Mouse (Mus musculus) liver, embryonic 12.5 days (tissue): Measurements from ENCODE around the gene Ednrb. TPM values are rescaled to one million over a fixed set of nuclear protein-coding genes. Genes with fewer than 3 reads are reported as not detected.

ENCODE experiments used
- ATAC-seq: fragments of 200-750 bp; cut with Nextera tagmentation; 2 replicates; pipeline ENCODE4 v1.8.0; 2017; ENCODE audit warnings: moderate number of reproducible peaks, mild to moderate bottlenecking, moderate library complexity
- H3K27ac ChIP-seq: fragments of 300-500 bp; sonication (generic); 2 replicates; pipeline ENCODE4 v1.5.1; 2016; ENCODE audit warnings: mild to moderate bottlenecking
- H3K27me3 ChIP-seq: fragments of 300-500 bp; sonication (generic); replicated peaks from 2 replicates; pipeline ENCODE4 v1.6.1; 2016; ENCODE audit warnings: mild to moderate bottlenecking, moderate library complexity
- H3K36me3 ChIP-seq: fragments of 300-500 bp; sonication (generic); 2 replicates; pipeline ENCODE4 v1.6.1; 2016; ENCODE audit warnings: mild to moderate bottlenecking, moderate library complexity
- H3K4me1 ChIP-seq: fragments of 300-500 bp; sonication (generic); 2 replicates; pipeline ENCODE4 v1.6.1; 2016
- H3K4me2 ChIP-seq: fragments of 300-500 bp; sonication (generic); 2 replicates; pipeline ENCODE4 v1.6.1; 2016; ENCODE audit warnings: mild to moderate bottlenecking, moderate library complexity
- H3K4me3 ChIP-seq: fragments of 300-500 bp; sonication (generic); 2 replicates; pipeline ENCODE4 v1.5.1; 2016; ENCODE audit warnings: mild to moderate bottlenecking, moderate library complexity
- H3K9ac ChIP-seq: fragments of 300-500 bp; sonication (generic); 2 replicates; pipeline ENCODE4 v1.6.1; 2016; ENCODE audit warnings: mild to moderate bottlenecking, moderate library complexity
- H3K9me3 ChIP-seq: fragments of 300-500 bp; sonication (generic); replicated peaks from 2 replicates; pipeline ENCODE4 v1.6.1; 2016; ENCODE audit warnings: mild to moderate bottlenecking, moderate library complexity
- WGBS: fragments of 180-500 bp; shearing (Covaris S2); methylation state at CpG from one replicate; pipeline ENCODE4 v1.1.7; 2016; ENCODE audit not compliant: insufficient replicate concordance; 5-methylcytosine and 5-hydroxymethylcytosine counted together
- polyA plus RNA-seq: library from polyadenylated mRNA; unstranded; fragments of >200 nt; fragmentation: Nextera tagmentation; extraction: Ambion mirVana; gene quantifications from 2 replicates; pipeline ENCODE4 v1.2.1, GENCODE M21; 2016

Gene Ednrb
- polyA plus RNA-seq, 1 experiment from 2014 or later, result 15.3 TPM

- peaks cover 12% of the 10 kb centered on the region for H3K4me1 ChIP-seq
- no peaks in the 10 kb centered on the region for H3K9me3 ChIP-seq
- H3K36me3 ChIP-seq, result no peaks in the 10 kb centered on the region
- no peak overlapping the region for H3K4me3 ChIP-seq
- 70% methylated on average over 25 of the region's 25 CpGs for WGBS
- no peak overlapping the region for H3K27ac ChIP-seq
- ATAC-seq, result no peak
- H3K4me2 ChIP-seq, result no peak overlapping the region
- no peaks in the 10 kb centered on the region for H3K27me3 ChIP-seq
- no peak overlapping the region for H3K9ac ChIP-seq
Measured at GRCm38 (mm10) chr14:103816637-103817308, 27.4 kb downstream of the Ednrb start.

- H3K27me3 ChIP-seq, result no peaks in the 10 kb centered on the region
- H3K9ac ChIP-seq, result no peak overlapping the region
- H3K27ac ChIP-seq, result no peak overlapping the region
- no peaks in the 10 kb centered on the region for H3K9me3 ChIP-seq
- H3K4me2 ChIP-seq, result 0 out of 2 replicates have a peak overlapping the region, but pooled peaks have one; percentile 14
- H3K4me3 ChIP-seq, result no peak overlapping the region
- peaks cover 12% of the 10 kb centered on the region for H3K4me1 ChIP-seq
- WGBS, result 44% methylated on average over 16 of the region's 16 CpGs
- H3K36me3 ChIP-seq, result no peaks in the 10 kb centered on the region
- no peak for ATAC-seq
Measured at GRCm38 (mm10) chr14:103815542-103815941, 28.7 kb downstream of the Ednrb start.

GRCm38 (mm10) chr14:103814015-103814691, 30.0 kb downstream of the Ednrb start:
- H3K9me3 ChIP-seq, result no peaks in the 10 kb centered on the region
- no peaks in the 10 kb centered on the region for H3K36me3 ChIP-seq
- peak; percentile 90 for ATAC-seq
- no peak overlapping the region for H3K9ac ChIP-seq
- 34% methylated on average over 10 of the region's 10 CpGs for WGBS
- peaks cover 12% of the 10 kb centered on the region for H3K4me1 ChIP-seq
- H3K4me3 ChIP-seq, result no peak overlapping the region
- no peaks in the 10 kb centered on the region for H3K27me3 ChIP-seq
- no peak overlapping the region for H3K4me2 ChIP-seq
- H3K27ac ChIP-seq, result no peak overlapping the region

GRCm38 (mm10) chr14:103813246-103813645, 31.0 kb downstream of the Ednrb start:
- WGBS, result 27% methylated on average over 3 of the region's 3 CpGs
- H3K4me2 ChIP-seq, result no peak overlapping the region
- no peak overlapping the region for H3K27ac ChIP-seq
- peaks cover 12% of the 10 kb centered on the region for H3K4me1 ChIP-seq
- H3K36me3 ChIP-seq, result no peaks in the 10 kb centered on the region
- H3K4me3 ChIP-seq, result no peak overlapping the region
- H3K9ac ChIP-seq, result no peak overlapping the region
- ATAC-seq, result no peak
- H3K9me3 ChIP-seq, result no peaks in the 10 kb centered on the region
- no peaks in the 10 kb centered on the region for H3K27me3 ChIP-seq

GRCm38 (mm10) chr14:103811291-103811690, 32.9 kb downstream of the Ednrb start:
- 87% methylated on average over 7 of the region's 7 CpGs for WGBS
- no peak overlapping the region for H3K27ac ChIP-seq
- no peak for ATAC-seq

GRCm38 (mm10) chr14:103803907-103804659, 40.1 kb downstream of the Ednrb start:
- H3K4me2 ChIP-seq, result no peak overlapping the region
- H3K4me1 ChIP-seq, result no peaks in the 10 kb centered on the region
- no peak overlapping the region for H3K4me3 ChIP-seq
- H3K27ac ChIP-seq, result no peak overlapping the region
- H3K9ac ChIP-seq, result no peak overlapping the region
- no peaks in the 10 kb centered on the region for H3K36me3 ChIP-seq
- 21% methylated on average over 4 of the region's 4 CpGs for WGBS
- no peaks in the 10 kb centered on the region for H3K9me3 ChIP-seq
- no peaks in the 10 kb centered on the region for H3K27me3 ChIP-seq
- ATAC-seq, result no peak

More at GRCm38 (mm10) chr14:103811291-103811690, 32.9 kb downstream of the Ednrb start:
- Histone ChIP-seq H3K27me3 (no peaks in the 10 kb centered on the region), H3K36me3 (no peaks in the 10 kb centered on the region), H3K9me3 (no peaks in the 10 kb centered on the region), H3K9ac (no peak overlapping the region), H3K4me2 (no peak overlapping the region), H3K4me3 (no peak overlapping the region), H3K4me1 (peaks cover 12% of the 10 kb centered on the region)

GRCm38 (mm10) chr14:103797123-103797522, 47.1 kb downstream of the Ednrb start:
- 67% methylated on average over 3 of the region's 3 CpGs for WGBS
- Histone ChIP-seq H3K27me3 (no peaks in the 10 kb centered on the region), H3K4me2 (no peak overlapping the region), H3K9me3 (no peaks in the 10 kb centered on the region), H3K36me3 (no peaks in the 10 kb centered on the region), H3K4me1 (no peaks in the 10 kb centered on the region), H3K4me3 (no peak overlapping the region), H3K9ac (no peak overlapping the region), H3K27ac (no peak overlapping the region)
- no peak for ATAC-seq

GRCm38 (mm10) chr14:103795591-103795990, 48.6 kb downstream of the Ednrb start:
- no peak for ATAC-seq
- Histone ChIP-seq H3K4me2 (no peak overlapping the region), H3K9ac (no peak overlapping the region), H3K36me3 (no peaks in the 10 kb centered on the region), H3K4me1 (no peaks in the 10 kb centered on the region), H3K4me3 (no peak overlapping the region), H3K27ac (no peak overlapping the region), H3K9me3 (no peaks in the 10 kb centered on the region), H3K27me3 (no peaks in the 10 kb centered on the region)
- WGBS, result 45% methylated on average over 1 of the region's 1 CpGs

- H3K36me3 ChIP-seq, result no peaks in the 10 kb centered on the region
- no peaks in the 10 kb centered on the region for H3K27me3 ChIP-seq
- no peak overlapping the region for H3K4me2 ChIP-seq
- no peak overlapping the region for H3K27ac ChIP-seq
- 43% methylated on average over 5 of the region's 5 CpGs for WGBS
- H3K4me3 ChIP-seq, result no peak overlapping the region
- H3K9ac ChIP-seq, result no peak overlapping the region
- no peaks in the 10 kb centered on the region for H3K4me1 ChIP-seq
- no peaks in the 10 kb centered on the region for H3K9me3 ChIP-seq
- ATAC-seq, result no peak
Measured at GRCm38 (mm10) chr14:103793409-103793808, 50.8 kb downstream of the Ednrb start.

- Histone ChIP-seq H3K4me1 (no peaks in the 10 kb centered on the region), H3K9ac (no peak overlapping the region), H3K4me2 (no peak overlapping the region), H3K4me3 (no peak overlapping the region), H3K9me3 (no peaks in the 10 kb centered on the region), H3K27me3 (no peaks in the 10 kb centered on the region), H3K36me3 (no peaks in the 10 kb centered on the region), H3K27ac (no peak overlapping the region)
- 29% methylated on average over 1 of the region's 1 CpGs for WGBS
- no peak for ATAC-seq
Measured at GRCm38 (mm10) chr14:103792726-103793125, 51.5 kb downstream of the Ednrb start.

- ATAC-seq, result no peak
- Histone ChIP-seq H3K4me3 (no peak overlapping the region), H3K36me3 (no peaks in the 10 kb centered on the region), H3K4me1 (no peaks in the 10 kb centered on the region), H3K4me2 (no peak overlapping the region), H3K27me3 (no peaks in the 10 kb centered on the region), H3K9me3 (no peaks in the 10 kb centered on the region), H3K9ac (no peak overlapping the region), H3K27ac (no peak overlapping the region)
- 70% methylated on average over 2 of the region's 2 CpGs for WGBS
Measured at GRCm38 (mm10) chr14:103787547-103787946, 56.7 kb downstream of the Ednrb start.
